Comparison of ENCODE assay signal across 35 mouse cellular contexts in genomic region chr7:51221351-51221750, GRCm38 (mm10).
DNase-seq lines count a peak whose midpoint lies in the region; ATAC-seq and TF ChIP-seq lines count a peak whose summit lies in the region.
"Had no signal": no experiment of that assay in that cellular context is flagged by ENCODE, and none has a peak within 500 bp of the region (broad histone marks: within the 10 kb centered on the region; RNA-seq: fewer than 3 reads in every experiment).

No protein-coding gene starts in this region.

- H3K4me1 ChIP-seq in hindbrain, postnatal 0 days (ENCODE audit: insufficient read depth, low read length) = no peaks in the 10 kb centered on the region
- H3K4me1 ChIP-seq in hindbrain, embryonic 12.5 days = no peaks in the 10 kb centered on the region
- no peaks in the 10 kb centered on the region for H3K4me1 ChIP-seq in midbrain, postnatal 0 days (ENCODE audit: insufficient read depth, low read length)
- no peaks in the 10 kb centered on the region for H3K4me1 ChIP-seq in midbrain, embryonic 16.5 days (ENCODE audit: control insufficient read depth, insufficient read depth, low read length)
- H3K4me1 ChIP-seq: forebrain, embryonic 12.5 days; heart, embryonic 10.5 days; heart, embryonic 15.5 days; limb, embryonic 10.5 days; limb, embryonic 15.5 days; liver, embryonic 13.5 days; midbrain, embryonic 15.5 days; neural tube, embryonic 12.5 days had no signal

- H3K4me2 ChIP-seq in hindbrain, postnatal 0 days (ENCODE audit: low read depth, low read length) = no peak overlapping the region
- no peak overlapping the region for H3K4me2 ChIP-seq in hindbrain, embryonic 12.5 days (replicated peaks)
- H3K4me2 ChIP-seq in midbrain, postnatal 0 days (ENCODE audit: low read depth, low read length, poor library complexity, severe bottlenecking) = no peak overlapping the region
- H3K4me2 ChIP-seq in midbrain, embryonic 16.5 days (ENCODE audit: low read length) = no peak overlapping the region
- H3K4me2 ChIP-seq: forebrain, embryonic 12.5 days; heart, embryonic 15.5 days; hindbrain, embryonic 14.5 days; limb, embryonic 15.5 days; liver, embryonic 13.5 days; midbrain, embryonic 15.5 days; neural tube, embryonic 12.5 days had no signal

- H3K27me3 ChIP-seq in hindbrain, postnatal 0 days (ENCODE audit: insufficient read depth, low read length) = no peaks in the 10 kb centered on the region
- no peaks in the 10 kb centered on the region for H3K27me3 ChIP-seq in hindbrain, embryonic 12.5 days
- H3K27me3 ChIP-seq in midbrain, postnatal 0 days (ENCODE audit: insufficient read depth, low read length) = no peaks in the 10 kb centered on the region
- no peaks in the 10 kb centered on the region for H3K27me3 ChIP-seq in midbrain, embryonic 16.5 days (ENCODE audit: control insufficient read depth, insufficient read depth, low read depth, low read length)
- H3K27me3 ChIP-seq: forebrain, embryonic 12.5 days; heart, embryonic 15.5 days; limb, embryonic 15.5 days; liver, embryonic 13.5 days; midbrain, embryonic 15.5 days; neural tube, embryonic 12.5 days had no signal

- H3K9me3 ChIP-seq in hindbrain, postnatal 0 days (ENCODE audit: low read length) = no peaks in the 10 kb centered on the region
- no peaks in the 10 kb centered on the region for H3K9me3 ChIP-seq in hindbrain, embryonic 12.5 days (replicated peaks)
- H3K9me3 ChIP-seq in midbrain, postnatal 0 days (ENCODE audit: low read length) = no peaks in the 10 kb centered on the region
- no peaks in the 10 kb centered on the region for H3K9me3 ChIP-seq in midbrain, embryonic 16.5 days (replicated peaks; ENCODE audit: control insufficient read depth, low read length, poor library complexity, severe bottlenecking)
- H3K9me3 ChIP-seq: forebrain, embryonic 12.5 days; heart, embryonic 10.5 days; heart, embryonic 15.5 days; limb, embryonic 10.5 days; limb, embryonic 15.5 days; liver, embryonic 13.5 days; midbrain, embryonic 15.5 days; neural tube, embryonic 12.5 days had no signal

- DNase-seq in hindbrain, postnatal 0 days (ENCODE audit: low spot score) = peak; percentile 41
- peak; percentile 58 for DNase-seq in midbrain, postnatal 0 days (ENCODE audit: low spot score)
- DNase-seq in cerebellum, adult 8-10 months = peak; percentile 49
- DNase-seq in cerebellum, postnatal 25 days = peak; percentile 40 to 55
- no peak for DNase-seq in thymus, postnatal 0 days (ENCODE audit: low spot score)
- DNase-seq in B cell, adult 2 months = no peak
- DNase-seq: adrenal gland, postnatal 25 days; forebrain, postnatal 0 days; gastrocnemius, postnatal 14 days; heart, postnatal 36 days; kidney, adult 2 months; kidney, postnatal 4 days; layer of hippocampus, adult 9-11 months; liver, embryonic 13.5 days; lung, adult 18-20 months; lung, postnatal 4 days; right cerebral cortex, adult 18-20 months; spleen, adult 18-20 months; thymus, adult 18-20 months; thymus, postnatal 36 days had no signal

- no peak; the same call in 1 of the 2 replicates for ATAC-seq in hindbrain, postnatal 0 days
- ATAC-seq in hindbrain, embryonic 12.5 days (ENCODE audit: low FRiP score) = no peak
- ATAC-seq in midbrain, postnatal 0 days (ENCODE audit: low FRiP score) = no peak
- ATAC-seq in midbrain, embryonic 16.5 days = no peak
- ATAC-seq: CD4-positive, CD25-positive, alpha-beta regulatory T cell, adult 4 months; forebrain, postnatal 0 days; lung, postnatal 0 days; midbrain, embryonic 15.5 days had no signal

- no peak overlapping the region for H3K27ac ChIP-seq in hindbrain, postnatal 0 days
- H3K27ac ChIP-seq in hindbrain, embryonic 12.5 days = no peak overlapping the region
- H3K27ac ChIP-seq in midbrain, postnatal 0 days (ENCODE audit: low read depth, low read length) = no peak overlapping the region
- H3K27ac ChIP-seq in midbrain, embryonic 16.5 days (ENCODE audit: low read length) = no peak overlapping the region
- H3K27ac ChIP-seq: forebrain, embryonic 12.5 days; heart, embryonic 10.5 days; heart, embryonic 15.5 days; hindbrain, embryonic 14.5 days; left cerebral cortex, adult 2 months; limb, embryonic 10.5 days; limb, embryonic 15.5 days; liver, embryonic 13.5 days; midbrain, embryonic 15.5 days; neural tube, embryonic 12.5 days; stomach, postnatal 0 days had no signal

- no peak overlapping the region for H3K4me3 ChIP-seq in hindbrain, postnatal 0 days (ENCODE audit: low read length)
- no peak overlapping the region for H3K4me3 ChIP-seq in hindbrain, embryonic 12.5 days
- no peak overlapping the region for H3K4me3 ChIP-seq in midbrain, postnatal 0 days (ENCODE audit: low read depth, low read length)
- H3K4me3 ChIP-seq in midbrain, embryonic 16.5 days (ENCODE audit: low read depth, low read length) = no peak overlapping the region
- H3K4me3 ChIP-seq: forebrain, embryonic 12.5 days; heart, embryonic 10.5 days; heart, embryonic 15.5 days; left cerebral cortex, adult 2 months; limb, embryonic 10.5 days; limb, embryonic 15.5 days; liver, embryonic 13.5 days; midbrain, embryonic 15.5 days; myocyte; neural tube, embryonic 12.5 days had no signal

- no peak for TF ChIP-seq CTCF in hindbrain, postnatal 0 days (IDR thresholded peaks at IDR 0.05; ENCODE audit: low read depth)
- no peak for TF ChIP-seq CTCF in midbrain, postnatal 0 days (IDR thresholded peaks at IDR 0.05)

- 58% methylated on average over 4 of the region's 4 CpGs for WGBS in hindbrain, postnatal 0 days
- 90% methylated on average over 4 of the region's 4 CpGs for WGBS in hindbrain, embryonic 12.5 days
- WGBS in midbrain, postnatal 0 days = 89% methylated on average over 4 of the region's 4 CpGs
- WGBS in midbrain, embryonic 16.5 days = 89% methylated on average over 4 of the region's 4 CpGs

- H3K9ac ChIP-seq in hindbrain, postnatal 0 days (replicated peaks; ENCODE audit: low read length) = no peak overlapping the region
- no peak overlapping the region for H3K9ac ChIP-seq in hindbrain, embryonic 12.5 days
- H3K9ac ChIP-seq in midbrain, postnatal 0 days (replicated peaks; ENCODE audit: low read length, poor library complexity, severe bottlenecking) = no peak overlapping the region
- no peak overlapping the region for H3K9ac ChIP-seq in midbrain, embryonic 16.5 days (ENCODE audit: low read depth, low read length)
- H3K9ac ChIP-seq: forebrain, embryonic 12.5 days; forebrain, postnatal 0 days; heart, embryonic 15.5 days; hindbrain, embryonic 14.5 days; limb, embryonic 15.5 days; liver, embryonic 13.5 days; midbrain, embryonic 15.5 days; neural tube, embryonic 12.5 days had no signal

- H3K36me3 ChIP-seq in hindbrain, postnatal 0 days (ENCODE audit: insufficient read depth, low read length) = no peaks in the 10 kb centered on the region
- H3K36me3 ChIP-seq in hindbrain, embryonic 12.5 days = no peaks in the 10 kb centered on the region
- H3K36me3 ChIP-seq in midbrain, postnatal 0 days (ENCODE audit: insufficient read depth, low read length) = no peaks in the 10 kb centered on the region
- no peaks in the 10 kb centered on the region for H3K36me3 ChIP-seq in midbrain, embryonic 16.5 days (ENCODE audit: control insufficient read depth, insufficient read depth, low read length)
- H3K36me3 ChIP-seq: forebrain, embryonic 12.5 days; heart, embryonic 10.5 days; heart, embryonic 15.5 days; limb, embryonic 10.5 days; limb, embryonic 15.5 days; liver, embryonic 13.5 days; midbrain, embryonic 15.5 days; neural tube, embryonic 12.5 days had no signal

Comparison
In these comparisons a context has a peak if more than half of its experiments do, and no peak if none do; other contexts are left out.
1. DNase-seq: peak in hindbrain, postnatal 0 days (single experiment), midbrain, postnatal 0 days (single experiment), cerebellum, adult 8-10 months (single experiment) and cerebellum, postnatal 25 days (2 of 2); none in thymus, postnatal 0 days (single experiment) and B cell, adult 2 months (0 of 2).